Mouse (Mus musculus): ENCODE measurements around the gene Mrps18c. TPM values are rescaled to one million over a fixed set of nuclear protein-coding genes. Genes with fewer than 3 reads are reported as not detected.

The Mrps18c gene
- polyA plus RNA-seq, 1 experiment from 2014 or later, result 153 TPM

DNA sequence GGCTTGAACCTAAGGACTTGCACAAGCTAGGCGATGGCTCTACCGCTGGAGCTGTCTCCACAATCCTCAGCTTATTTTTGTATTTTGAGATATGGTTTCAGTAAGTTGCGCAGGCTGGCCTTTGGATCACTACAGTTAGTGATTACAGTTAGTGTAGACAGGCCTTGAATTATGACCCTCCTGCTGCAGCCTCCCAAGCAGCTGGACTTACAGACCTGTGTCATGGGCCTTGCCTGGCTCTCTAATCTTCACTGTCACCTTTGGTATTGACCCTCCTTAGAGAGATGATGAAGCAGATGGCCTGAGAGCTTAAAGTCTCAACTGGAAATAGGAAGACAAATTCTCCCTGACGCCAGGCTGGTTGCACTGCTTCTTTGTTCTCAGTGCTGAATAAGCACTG lies 55.5 kb downstream of the Mrps18c start:
- Histone ChIP-seq H3K27ac (replicated peaks; ENCODE audit: low read depth, low read length) (no peak overlapping the region), H3K9ac (ENCODE audit: low read depth, low read length) (no peak overlapping the region), H3K27me3 (replicated peaks; ENCODE audit: control insufficient read depth, insufficient read depth, low read length) (no peaks in the 10 kb centered on the region), H3K4me2 (ENCODE audit: low read depth, low read length) (no peak overlapping the region), H3K9me3 (ENCODE audit: control insufficient read depth, low read length) (no peaks in the 10 kb centered on the region), H3K4me1 (ENCODE audit: control insufficient read depth, insufficient read depth, low read length) (no peaks in the 10 kb centered on the region), H3K36me3 (ENCODE audit: control insufficient read depth, insufficient read depth, low read length) (no peaks in the 10 kb centered on the region), H3K4me3 (ENCODE audit: low read depth, low read length) (no peak overlapping the region)
- ATAC-seq (ENCODE audit: low read depth), result no peak
- WGBS, result 90% methylated on average over 4 of the region's 4 CpGs
- DNase-seq (ENCODE audit: low spot score), result no peak

Other genes with a start within 250 kb of the Mrps18c start
- gene Plac8, start 226.4 kb upstream of the Mrps18c start, polyA plus RNA-seq (2014; fragmentation: Nextera tagmentation; extraction: Ambion mirVana), result 8.6 TPM in 2 replicates
- 59.7 and 61.8 TPM in 2 replicates for gene Coq2, start 123.5 kb upstream of the Mrps18c start, polyA plus RNA-seq (2014; fragmentation: Nextera tagmentation; extraction: Ambion mirVana)
- gene Hpse, start 78.9 kb upstream of the Mrps18c start, polyA plus RNA-seq (2014; fragmentation: Nextera tagmentation; extraction: Ambion mirVana), result 5.3 and 5.9 TPM in 2 replicates
- gene Helq, start within 50 bp of the Mrps18c start, polyA plus RNA-seq (2014; fragmentation: Nextera tagmentation; extraction: Ambion mirVana), result 9.6 and 15.4 TPM in 2 replicates
- 17.2 and 20.7 TPM in 2 replicates for gene Abraxas1, start 22.3 kb downstream of the Mrps18c start, polyA plus RNA-seq (2014; fragmentation: Nextera tagmentation; extraction: Ambion mirVana)
- gene Gpat3, start 47.1 kb downstream of the Mrps18c start, polyA plus RNA-seq (2014; fragmentation: Nextera tagmentation; extraction: Ambion mirVana), result 0.45 and 1.5 TPM in 2 replicates